In genomic region chr4:132049549-132050200, GRCm38 (mm10) we compare ENCODE assay signal across 8 mouse cellular contexts. TPM values are rescaled to one million over a fixed set of nuclear protein-coding genes. Genes with fewer than 3 reads are reported as not detected.
DNase-seq lines count a peak whose midpoint lies in the region; ATAC-seq and TF ChIP-seq lines count a peak whose summit lies in the region.

No protein-coding gene starts in this region.

- ATAC-seq in erythroblast, adult 5-6 weeks (replicated peaks; ENCODE audit: low FRiP score, poor library complexity, severe bottlenecking), result peak; percentile 43
- ATAC-seq in intestine, postnatal 0 days, result no peak
- no peak for ATAC-seq in neural tube, embryonic 13.5 days (ENCODE audit: low read depth)

- H3K27ac ChIP-seq in heart, adult 2 months, result peak overlapping the region; percentile 11; the same call in 1 of the 2 replicates
- no peak overlapping the region for H3K27ac ChIP-seq in MEL (ENCODE audit: control insufficient read depth, low read depth, low read length)
- H3K27ac ChIP-seq in intestine, postnatal 0 days (ENCODE audit: low read depth, low read length), result no peak overlapping the region
- H3K27ac ChIP-seq in neural tube, embryonic 13.5 days (replicated peaks), result peak overlapping the region; percentile 7

- H3K27me3 ChIP-seq in heart, adult 2 months (ENCODE audit: control insufficient read depth, insufficient read depth, low read length), result no peaks in the 10 kb centered on the region
- no peaks in the 10 kb centered on the region for H3K27me3 ChIP-seq in MEL (ENCODE audit: control insufficient read depth in 1 of 2, insufficient read depth in 2 of 2, low read length in 2 of 2)
- H3K27me3 ChIP-seq in intestine, postnatal 0 days (replicated peaks; ENCODE audit: control insufficient read depth, insufficient read depth, low read length), result no peaks in the 10 kb centered on the region
- H3K27me3 ChIP-seq in neural tube, embryonic 13.5 days, result no peaks in the 10 kb centered on the region

- peaks cover 3% of the 10 kb centered on the region for H3K36me3 ChIP-seq in heart, adult 2 months (ENCODE audit: control insufficient read depth, insufficient read depth, low read length)
- peaks cover 0 to 3% of the 10 kb centered on the region in 2 experiments; a peak in 3 of 4 replicates for H3K36me3 ChIP-seq in MEL (ENCODE audit: control insufficient read depth in 1 of 2, insufficient read depth in 2 of 2, low read length in 2 of 2)
- H3K36me3 ChIP-seq in intestine, postnatal 0 days (ENCODE audit: control insufficient read depth, insufficient read depth), result no peaks in the 10 kb centered on the region
- H3K36me3 ChIP-seq in neural tube, embryonic 13.5 days, result no peaks in the 10 kb centered on the region

- H3K4me1 ChIP-seq in heart, adult 2 months (ENCODE audit: control insufficient read depth, insufficient read depth, low read length), result peaks cover 3% of the 10 kb centered on the region
- peaks cover 3 to 4% of the 10 kb centered on the region in 2 experiments; a peak in 2 of 4 replicates for H3K4me1 ChIP-seq in MEL (ENCODE audit: control insufficient read depth in 1 of 2, insufficient read depth in 2 of 2, low read length in 2 of 2)
- H3K4me1 ChIP-seq in intestine, postnatal 0 days (replicated peaks; ENCODE audit: control insufficient read depth, insufficient read depth, low read length), result no peaks in the 10 kb centered on the region
- H3K4me1 ChIP-seq in neural tube, embryonic 13.5 days (replicated peaks), result peaks cover 52% of the 10 kb centered on the region

- no peak for TF ChIP-seq EP300 in heart, adult 2 months (IDR thresholded peaks at IDR 0.05; ENCODE audit: insufficient read depth, low read depth, low read length)
- TF ChIP-seq EP300 in MEL (IDR thresholded peaks at IDR 0.05; ENCODE audit: low read depth in 1 of 2, low read length in 2 of 2), result no peak

- H3K79me2 ChIP-seq in heart, adult 2 months (replicated peaks; ENCODE audit: control insufficient read depth, insufficient read depth, low read length), result peaks cover 3% of the 10 kb centered on the region
- H3K79me2 ChIP-seq in MEL (ENCODE audit: control insufficient read depth, insufficient read depth, low read length, poor library complexity), result peaks cover 29% of the 10 kb centered on the region

- H3K4me3 ChIP-seq in heart, adult 2 months, result peak overlapping the region; percentile 82
- H3K4me3 ChIP-seq in MEL (ENCODE audit: control insufficient read depth in 1 of 2, insufficient read depth in 1 of 2, low read depth in 2 of 2, low read length in 2 of 2), result no peak overlapping the region
- peak overlapping the region; percentile 79 for H3K4me3 ChIP-seq in intestine, postnatal 0 days (ENCODE audit: low read depth, low read length)
- peak overlapping the region; percentile 99 for H3K4me3 ChIP-seq in neural tube, embryonic 13.5 days

- no peak for TF ChIP-seq POLR2A in heart, adult 2 months (IDR thresholded peaks at IDR 0.05; ENCODE audit: insufficient read depth, low read depth, low read length)
- no peak for TF ChIP-seq POLR2A in MEL (IDR thresholded peaks at IDR 0.05; ENCODE audit: control insufficient read depth in 1 of 2, insufficient read depth in 1 of 2, low read depth in 1 of 2, low read length in 2 of 2, poor library complexity in 1 of 2)

- TF ChIP-seq RAD21 in MEL (IDR thresholded peaks at IDR 0.05; ENCODE audit: low read depth, low read length), result no peak

- peak; percentile 32 to 33 for DNase-seq in heart, adult 2 months
- DNase-seq in heart, adult 8-10 months (ENCODE audit: low spot score), result no peak
- peak; percentile 29 for DNase-seq in MEL (ENCODE audit: low read depth, low spot score)
- DNase-seq in left cerebral cortex, postnatal 4 days, result no peak
- no peak for DNase-seq in thymus, postnatal 0 days (ENCODE audit: low spot score)

- H3K9me3 ChIP-seq in MEL (replicated peaks; ENCODE audit: insufficient read depth, low read length), result no peaks in the 10 kb centered on the region
- H3K9me3 ChIP-seq in intestine, postnatal 0 days (ENCODE audit: control insufficient read depth), result no peaks in the 10 kb centered on the region
- no peaks in the 10 kb centered on the region for H3K9me3 ChIP-seq in neural tube, embryonic 13.5 days

- intact Hi-C loops in heart, adult 2 months (cut with DNase I), result loop anchor here (2.0 kb wide), 1 partner anchor 15 kb away; no protein-coding TSS in a partner anchor
- intact Hi-C loops in left cerebral cortex, postnatal 4 days (cut with DNase I), result no loop called here

- WGBS in heart, adult 2 months, result 10% methylated on average over 15 of the region's 15 CpGs
- WGBS in intestine, postnatal 0 days, result 22% methylated on average over 15 of the region's 15 CpGs
- 12% methylated on average over 15 of the region's 15 CpGs for WGBS in neural tube, embryonic 13.5 days

- H3K9ac ChIP-seq in heart, adult 2 months (ENCODE audit: low read depth, low read length), result no peak overlapping the region
- no peak overlapping the region; the same call in 1 of the 2 replicates for H3K9ac ChIP-seq in MEL (ENCODE audit: control insufficient read depth, low read depth, low read length, poor library complexity, severe bottlenecking)
- H3K9ac ChIP-seq in intestine, postnatal 0 days (ENCODE audit: low read depth, low read length), result no peak overlapping the region
- peak overlapping the region; percentile 61 for H3K9ac ChIP-seq in neural tube, embryonic 13.5 days

- no peak for TF ChIP-seq CTCF in heart, adult 2 months (IDR thresholded peaks at IDR 0.05)
- TF ChIP-seq CTCF in MEL (IDR thresholded peaks at IDR 0.05 in 2 of 3, conservative IDR thresholded peaks at IDR 0.05 in 1 of 3; ENCODE audit: control insufficient read depth in 1 of 3, insufficient read depth in 1 of 3, low read depth in 2 of 3, low read length in 3 of 3, poor library complexity in 1 of 3, severe bottlenecking in 1 of 3), result no peak
- TF ChIP-seq CTCF in intestine, postnatal 0 days (IDR thresholded peaks at IDR 0.05; ENCODE audit: low read depth), result no peak

- peak overlapping the region; percentile 100 for H3K4me2 ChIP-seq in intestine, postnatal 0 days (replicated peaks; ENCODE audit: low read depth)
- H3K4me2 ChIP-seq in neural tube, embryonic 13.5 days, result peak overlapping the region; percentile 56

TF ChIP-seq in MEL, 35 proteins besides CTCF, POLR2A, EP300 and RAD21:
- no peak for TF ChIP-seq GATA1 (IDR thresholded peaks at IDR 0.05; ENCODE audit: low read depth, low read length)
- TF ChIP-seq USF1 (IDR thresholded peaks at IDR 0.05; ENCODE audit: low read depth, low read length), result no peak
- TF ChIP-seq SMC3 (IDR thresholded peaks at IDR 0.05; ENCODE audit: low read depth, low read length), result no peak

RNA-seq across cellular contexts. Expression of gene Gm10300, which starts 24.8 kb away (rescaled TPM):
- under 1 TPM; 0.11 to 0.13 TPM for total RNA-seq in heart, adult 2 months (2021)
- 0.08 and 0.12 TPM in 2 replicates for polyA plus RNA-seq in heart, adult 2 months (2012; rRNA removed)
- total RNA-seq in heart, adult 8-10 months (2022), result under 1 TPM in 3 of 4 experiments, not detected in 1; 0.12 to 0.29 (median 0.13) TPM
- 0.29 and 0.46 TPM in 2 replicates for total RNA-seq in MEL (2012; rRNA removed)
- under 1 TPM in 1 of 2 experiments, not detected in 1; 0.18 TPM for polyA plus RNA-seq in MEL (2012; ENCODE audit: insufficient read depth in 1 of 2, insufficient read length in 2 of 2, low read depth in 1 of 2, low replicate concordance in 2 of 2, missing spikeins in 1 of 2)
- total RNA-seq in erythroblast, adult 5-6 weeks (2015; ENCODE audit: low replicate concordance), result 2.7 TPM in 1 of 2 replicates, not detected in the other
- total RNA-seq in erythroblast, adult 5-6 weeks (2017; ENCODE audit: low replicate concordance), result 3.7 and 3.9 TPM in 2 replicates
- 0.08 and 0.09 TPM in 2 replicates for polyA plus RNA-seq in intestine, postnatal 0 days (2015; fragmentation: Nextera tagmentation; extraction: Ambion mirVana)
- polyA plus RNA-seq in neural tube, embryonic 13.5 days (2015; fragmentation: Nextera tagmentation; extraction: Ambion mirVana), result 0.20 TPM in 1 of 2 replicates, not detected in the other
- total RNA-seq in left cerebral cortex, postnatal 4 days (2021), result not detected
- 0.05 and 0.08 TPM in 2 replicates for polyA plus RNA-seq in thymus, postnatal 0 days (2015; fragmentation: Nextera tagmentation; extraction: Ambion mirVana)

RNA-seq across cellular contexts. Expression of gene Epb41, which starts 25.4 kb away (rescaled TPM):
- 100 to 1,000 TPM; 128 to 256 TPM for total RNA-seq in heart, adult 2 months (2021)
- polyA plus RNA-seq in heart, adult 2 months (2012; rRNA removed), result 58.7 and 62.5 TPM in 2 replicates
- total RNA-seq in heart, adult 8-10 months (2022), result 100 to 1,000 TPM; 117 to 139 (median 131) TPM
- 36.5 and 41.9 TPM in 2 replicates for total RNA-seq in MEL (2012; rRNA removed)
- 100 to 1,000 TPM in 1 of 2 experiments, 10 to 100 TPM in 1; 44.3 to 115 TPM for polyA plus RNA-seq in MEL (2012; ENCODE audit: insufficient read depth in 1 of 2, insufficient read length in 2 of 2, low read depth in 1 of 2, low replicate concordance in 2 of 2, missing spikeins in 1 of 2)
- total RNA-seq in erythroblast, adult 5-6 weeks (2015; ENCODE audit: low replicate concordance), result 1,733 and 1,940 TPM in 2 replicates
- total RNA-seq in erythroblast, adult 5-6 weeks (2017; ENCODE audit: low replicate concordance), result 3,282 and 3,570 TPM in 2 replicates
- polyA plus RNA-seq in intestine, postnatal 0 days (2015; fragmentation: Nextera tagmentation; extraction: Ambion mirVana), result 22.2 TPM in 2 replicates
- 95.5 and 113 TPM in 2 replicates for polyA plus RNA-seq in neural tube, embryonic 13.5 days (2015; fragmentation: Nextera tagmentation; extraction: Ambion mirVana)
- total RNA-seq in left cerebral cortex, postnatal 4 days (2021), result 10 to 100 TPM; 70.2 to 77.8 TPM
- 47.5 and 52.0 TPM in 2 replicates for polyA plus RNA-seq in thymus, postnatal 0 days (2015; fragmentation: Nextera tagmentation; extraction: Ambion mirVana)

Comparison
In these comparisons a context has a peak if more than half of its experiments do, and no peak if none do; other contexts are left out.
1. DNase-seq: peak in heart, adult 2 months (2 of 2) and MEL (single experiment); none in heart, adult 8-10 months (single experiment), left cerebral cortex, postnatal 4 days (single experiment) and thymus, postnatal 0 days (single experiment).
2. H3K27ac ChIP-seq: peak in heart, adult 2 months (single experiment) and neural tube, embryonic 13.5 days (single experiment); none in MEL (single experiment) and intestine, postnatal 0 days (single experiment).
3. H3K4me3 ChIP-seq: peak in heart, adult 2 months (single experiment), intestine, postnatal 0 days (single experiment) and neural tube, embryonic 13.5 days (single experiment); none in MEL (0 of 2).
4. RNA of gene Epb41, which starts 25.4 kb away (total RNA-seq): 1,733 to 3,570 TPM in erythroblast, adult 5-6 weeks; 128 to 256 TPM in heart, adult 2 months, 117 to 139 TPM in heart, adult 8-10 months, 70.2 to 77.8 TPM in left cerebral cortex, postnatal 4 days and 36.5 to 41.9 TPM in MEL; every median in the first group is over 4 times any median in the second.